Mouse (Mus musculus) midbrain, embryonic 14.5 days (tissue): Measurements from ENCODE around the gene 2010109A12Rik. TPM values are rescaled to one million over a fixed set of nuclear protein-coding genes. Genes with fewer than 3 reads are reported as not detected.
A peak's percentile ranks its signal among the peaks of the same experiment; 100 is the strongest.

Experiments
- ATAC-seq: fragments of 200-750 bp; cut with Nextera tagmentation; 2 replicates; pipeline ENCODE4 v1.8.0; 2017; ENCODE audit warnings: moderate number of reproducible peaks, moderate library complexity; ENCODE audit not compliant: low FRiP score, low TSS enrichment
- DNase-seq: peaks from one replicate; pipeline ENCODE4 v3.0.0-alpha.2; 2015
- H3K27ac ChIP-seq: fragments of 300-500 bp; sonication (generic); replicated peaks from 2 replicates; pipeline ENCODE4 v1.5.1; 2014; ENCODE audit warnings: mild to moderate bottlenecking, low read depth, low read length, moderate library complexity
- H3K27me3 ChIP-seq: fragments of 300-500 bp; sonication (generic); 2 replicates; pipeline ENCODE4 v1.6.1; 2014; ENCODE audit warnings: low read length, control low read depth, mixed read lengths; ENCODE audit not compliant: control insufficient read depth, insufficient read depth
- H3K36me3 ChIP-seq: fragments of 300-500 bp; sonication (generic); 2 replicates; pipeline ENCODE4 v1.6.1; 2014; ENCODE audit warnings: low read length, control low read depth; ENCODE audit not compliant: control insufficient read depth, insufficient read depth
- H3K4me1 ChIP-seq: fragments of 300-500 bp; sonication (generic); 2 replicates; pipeline ENCODE4 v1.6.1; 2014; ENCODE audit warnings: mild to moderate bottlenecking, antibody characterized with exemption, low read length, control low read depth; ENCODE audit not compliant: control insufficient read depth, insufficient read depth
- H3K4me2 ChIP-seq: fragments of 300-500 bp; sonication (generic); 2 replicates; pipeline ENCODE4 v1.6.1; 2014; ENCODE audit warnings: mild to moderate bottlenecking, low read length, moderate library complexity
- H3K4me3 ChIP-seq: fragments of 300-500 bp; sonication (generic); replicated peaks from 2 replicates; pipeline ENCODE4 v1.5.1; 2014; ENCODE audit warnings: low read depth, low read length
- H3K9ac ChIP-seq: fragments of 300-500 bp; sonication (generic); replicated peaks from 2 replicates; pipeline ENCODE4 v1.6.1; 2014; ENCODE audit warnings: mild to moderate bottlenecking, low read length, moderate library complexity
- H3K9me3 ChIP-seq: fragments of 300-500 bp; sonication (generic); 2 replicates; pipeline ENCODE4 v1.6.1; 2016; ENCODE audit warnings: low read length, control low read depth, mixed read lengths; ENCODE audit not compliant: control insufficient read depth
- WGBS: fragments of 180-500 bp; shearing (Covaris S2); extraction: QIAGEN DNeasy Blood & Tissue Kit; methylation state at CpG from one replicate; pipeline ENCODE4 v1.1.7; 2014; 5-methylcytosine and 5-hydroxymethylcytosine counted together
- polyA plus RNA-seq: library from polyadenylated mRNA; unstranded; fragments of >200 nt; fragmentation: Nextera tagmentation; extraction: Ambion mirVana; gene quantifications from 2 replicates; pipeline ENCODE4 v1.2.1, GENCODE M21; 2014

The 2010109A12Rik gene
- polyA plus RNA-seq, 1 experiment from 2014 or later: 1.6 TPM

DNA sequence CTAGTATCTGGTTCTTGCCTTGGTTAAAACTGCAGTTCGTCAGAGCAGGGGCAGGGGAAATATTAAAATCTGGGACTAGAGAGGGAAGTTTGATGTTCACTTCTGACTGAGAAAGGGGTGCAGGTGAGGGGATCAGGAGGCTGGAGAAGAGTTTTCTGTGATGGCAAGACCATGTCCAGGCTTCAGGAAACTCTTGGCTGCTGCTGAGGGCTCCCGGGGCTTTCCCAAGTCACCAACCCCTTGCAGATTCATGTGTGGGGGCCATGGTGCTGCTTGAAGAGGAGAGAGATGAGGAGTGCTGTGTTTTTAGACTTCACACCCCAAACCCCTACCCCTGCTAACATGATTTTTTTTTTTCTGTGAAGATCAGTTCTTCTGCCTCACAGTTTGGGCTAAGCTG is 28.3 kb downstream of the 2010109A12Rik start:
- WGBS: 84% methylated on average over 2 of the region's 2 CpGs
- H3K4me3 ChIP-seq: no peak overlapping the region
- H3K4me1 ChIP-seq: no peaks in the 10 kb centered on the region
- H3K4me2 ChIP-seq: no peak overlapping the region
- H3K27ac ChIP-seq: no peak overlapping the region
- H3K9me3 ChIP-seq: no peaks in the 10 kb centered on the region
- no peaks in the 10 kb centered on the region for H3K27me3 ChIP-seq
- no peaks in the 10 kb centered on the region for H3K36me3 ChIP-seq
- no peak for ATAC-seq
- no peak for DNase-seq
- no peak overlapping the region for H3K9ac ChIP-seq

DNA sequence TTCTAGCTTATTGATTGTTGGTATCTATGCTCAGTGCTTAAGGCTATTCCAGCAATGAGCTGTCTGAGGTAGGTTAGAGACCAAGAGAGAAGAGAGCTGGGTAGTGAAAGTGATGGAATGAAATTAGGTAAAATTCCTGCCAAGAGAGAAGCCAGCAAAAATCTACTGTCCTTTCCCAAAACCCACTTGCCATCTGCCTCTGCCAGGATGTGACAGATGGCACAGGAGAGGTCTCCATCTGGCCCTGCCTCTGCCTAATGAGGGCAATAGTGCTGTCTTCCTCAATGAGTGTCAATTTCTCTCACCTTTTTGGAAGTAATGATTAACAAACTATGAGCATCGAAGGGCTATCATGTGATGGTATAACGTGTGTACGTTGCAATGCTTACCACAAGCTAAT is 29.6 kb downstream of the 2010109A12Rik start:
- Histone ChIP-seq H3K4me1 (no peaks in the 10 kb centered on the region), H3K27ac (no peak overlapping the region), H3K9me3 (no peaks in the 10 kb centered on the region), H3K36me3 (no peaks in the 10 kb centered on the region), H3K4me2 (no peak overlapping the region), H3K27me3 (no peaks in the 10 kb centered on the region), H3K4me3 (no peak overlapping the region), H3K9ac (no peak overlapping the region)
- ATAC-seq (peak; percentile 37; the same call in 1 of the 2 replicates), DNase-seq (peak; percentile 14)
- WGBS: 77% methylated on average over 3 of the region's 3 CpGs

DNA sequence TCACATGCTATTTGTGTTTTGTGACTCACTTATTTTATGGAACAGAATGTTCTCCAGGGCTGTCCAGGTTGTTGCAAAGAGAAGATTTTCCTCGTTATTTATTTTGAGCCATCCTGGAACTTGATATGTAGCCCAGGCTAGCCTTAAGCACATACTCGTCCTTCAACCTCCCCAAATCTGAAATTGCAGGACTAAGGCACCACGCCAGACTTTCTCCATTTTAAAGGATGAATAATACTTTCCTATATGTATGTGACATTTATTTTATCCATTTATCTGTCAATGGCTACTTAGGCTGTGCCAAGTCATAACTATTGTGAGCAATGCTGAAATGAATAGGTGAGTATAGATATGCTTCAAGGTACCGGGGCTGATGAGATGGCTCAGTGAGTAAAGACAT is 30.2 kb downstream of the 2010109A12Rik start:
- Histone ChIP-seq H3K9ac (no peak overlapping the region), H3K4me2 (no peak overlapping the region), H3K4me3 (no peak overlapping the region), H3K4me1 (no peaks in the 10 kb centered on the region), H3K9me3 (no peaks in the 10 kb centered on the region), H3K27ac (no peak overlapping the region), H3K27me3 (no peaks in the 10 kb centered on the region), H3K36me3 (no peaks in the 10 kb centered on the region)
- ATAC-seq: no peak
- no peak for DNase-seq
- WGBS: 89% methylated on average over 4 of the region's 4 CpGs

- H3K4me1 ChIP-seq: no peaks in the 10 kb centered on the region
- no peaks in the 10 kb centered on the region for H3K27me3 ChIP-seq
- no peaks in the 10 kb centered on the region for H3K9me3 ChIP-seq
- no peak overlapping the region for H3K4me3 ChIP-seq
- H3K27ac ChIP-seq: no peak overlapping the region
- WGBS: 85% methylated on average over 8 of the region's 8 CpGs
- no peaks in the 10 kb centered on the region for H3K36me3 ChIP-seq
- no peak overlapping the region for H3K9ac ChIP-seq
- H3K4me2 ChIP-seq: no peak overlapping the region
- DNase-seq (no peak), ATAC-seq (no peak)
These were observed 33.5 kb downstream of the 2010109A12Rik start for GRCm38 (mm10) chr5:93239590-93240544.

DNA sequence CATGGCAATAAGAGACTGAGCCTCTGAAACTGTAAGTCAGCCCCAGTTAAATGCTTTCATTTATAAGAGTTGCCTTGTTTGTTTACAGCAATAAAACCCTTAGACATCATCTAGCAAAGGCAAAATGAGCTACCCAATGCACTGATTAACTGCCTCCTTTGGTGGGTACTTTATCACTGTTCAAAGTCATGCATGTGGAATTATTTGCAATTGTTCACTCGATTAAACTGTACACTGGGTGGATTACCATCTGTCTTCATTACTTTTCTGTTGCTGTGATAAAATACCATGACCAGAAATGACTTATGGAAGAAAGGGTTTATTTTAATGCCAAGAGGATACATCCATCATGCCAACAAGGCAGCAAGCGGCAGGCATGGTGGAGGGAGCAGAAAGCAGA is 39.0 kb downstream of the 2010109A12Rik start:
- H3K4me2 ChIP-seq: no peak overlapping the region
- no peak overlapping the region for H3K9ac ChIP-seq
- no peak overlapping the region for H3K27ac ChIP-seq
- H3K4me3 ChIP-seq: no peak overlapping the region
- 77% methylated on average over 2 of the region's 2 CpGs for WGBS
- H3K4me1 ChIP-seq: no peaks in the 10 kb centered on the region
- DNase-seq (no peak), ATAC-seq (no peak)
- H3K9me3 ChIP-seq: no peaks in the 10 kb centered on the region
- H3K27me3 ChIP-seq: no peaks in the 10 kb centered on the region
- no peaks in the 10 kb centered on the region for H3K36me3 ChIP-seq

- DNase-seq: no peak
- no peak overlapping the region for H3K4me2 ChIP-seq
- WGBS: 86% methylated on average over 6 of the region's 6 CpGs
- H3K36me3 ChIP-seq: no peaks in the 10 kb centered on the region
- no peaks in the 10 kb centered on the region for H3K4me1 ChIP-seq
- no peak overlapping the region for H3K27ac ChIP-seq
- no peak for ATAC-seq
- no peaks in the 10 kb centered on the region for H3K27me3 ChIP-seq
- no peaks in the 10 kb centered on the region for H3K9me3 ChIP-seq
- H3K4me3 ChIP-seq: no peak overlapping the region
- no peak overlapping the region for H3K9ac ChIP-seq
These were observed 43.7 kb downstream of the 2010109A12Rik start for GRCm38 (mm10) chr5:93249940-93250578.

DNA sequence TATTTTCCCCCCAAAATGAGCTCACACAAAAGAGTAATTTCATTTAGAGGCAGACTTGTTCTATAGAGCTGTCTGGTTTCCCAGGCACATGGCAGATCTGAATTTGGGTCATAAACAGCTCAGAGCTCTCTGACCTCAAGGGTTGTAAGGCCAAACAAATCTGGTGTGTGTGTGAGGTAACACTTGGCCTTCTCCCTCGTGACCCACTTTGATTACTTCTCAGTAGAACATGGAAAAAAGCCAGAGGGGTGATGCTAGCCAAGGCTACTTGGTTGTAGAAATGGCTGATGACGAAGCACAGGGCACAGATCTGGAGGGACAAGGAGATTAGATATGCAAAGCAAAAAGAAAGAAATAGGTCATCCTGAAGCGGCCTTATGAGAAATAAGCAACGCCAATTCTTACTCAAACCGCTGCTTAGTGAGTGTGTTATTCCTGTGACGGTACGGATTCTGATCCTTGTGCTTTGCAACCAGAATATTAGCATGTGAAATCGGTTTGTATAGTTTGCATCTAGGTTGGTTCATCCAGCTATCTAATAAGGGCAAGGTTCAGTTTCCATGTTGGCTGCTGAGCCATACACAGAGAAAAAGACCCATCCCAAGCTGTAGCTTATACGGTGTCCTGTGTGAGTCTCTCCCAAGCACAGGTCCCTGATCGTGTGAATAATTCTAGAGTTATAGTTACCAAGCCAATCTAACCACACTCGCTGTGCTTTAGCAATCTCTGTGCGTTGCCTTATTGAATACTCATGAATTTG is 44.9 kb downstream of the 2010109A12Rik start:
- Histone ChIP-seq H3K4me3 (no peak overlapping the region), H3K36me3 (no peaks in the 10 kb centered on the region), H3K4me1 (no peaks in the 10 kb centered on the region), H3K27me3 (no peaks in the 10 kb centered on the region), H3K4me2 (no peak overlapping the region), H3K9ac (no peak overlapping the region), H3K27ac (no peak overlapping the region), H3K9me3 (no peaks in the 10 kb centered on the region)
- WGBS: 87% methylated on average over 12 of the region's 12 CpGs
- ATAC-seq (no peak), DNase-seq (no peak)

GRCm38 (mm10) chr5:93255759-93256265 is 49.5 kb downstream of the 2010109A12Rik start:
- ATAC-seq: no peak
- WGBS: 88% methylated on average over 5 of the region's 5 CpGs

More at GRCm38 (mm10) chr5:93255759-93256265, 49.5 kb downstream of the 2010109A12Rik start:
- Histone ChIP-seq H3K4me3 (no peak overlapping the region), H3K9ac (no peak overlapping the region), H3K4me2 (no peak overlapping the region), H3K4me1 (no peaks in the 10 kb centered on the region), H3K27ac (no peak overlapping the region), H3K9me3 (no peaks in the 10 kb centered on the region), H3K36me3 (no peaks in the 10 kb centered on the region), H3K27me3 (no peaks in the 10 kb centered on the region)
- no peak for DNase-seq
